In the genomic region with DNA sequence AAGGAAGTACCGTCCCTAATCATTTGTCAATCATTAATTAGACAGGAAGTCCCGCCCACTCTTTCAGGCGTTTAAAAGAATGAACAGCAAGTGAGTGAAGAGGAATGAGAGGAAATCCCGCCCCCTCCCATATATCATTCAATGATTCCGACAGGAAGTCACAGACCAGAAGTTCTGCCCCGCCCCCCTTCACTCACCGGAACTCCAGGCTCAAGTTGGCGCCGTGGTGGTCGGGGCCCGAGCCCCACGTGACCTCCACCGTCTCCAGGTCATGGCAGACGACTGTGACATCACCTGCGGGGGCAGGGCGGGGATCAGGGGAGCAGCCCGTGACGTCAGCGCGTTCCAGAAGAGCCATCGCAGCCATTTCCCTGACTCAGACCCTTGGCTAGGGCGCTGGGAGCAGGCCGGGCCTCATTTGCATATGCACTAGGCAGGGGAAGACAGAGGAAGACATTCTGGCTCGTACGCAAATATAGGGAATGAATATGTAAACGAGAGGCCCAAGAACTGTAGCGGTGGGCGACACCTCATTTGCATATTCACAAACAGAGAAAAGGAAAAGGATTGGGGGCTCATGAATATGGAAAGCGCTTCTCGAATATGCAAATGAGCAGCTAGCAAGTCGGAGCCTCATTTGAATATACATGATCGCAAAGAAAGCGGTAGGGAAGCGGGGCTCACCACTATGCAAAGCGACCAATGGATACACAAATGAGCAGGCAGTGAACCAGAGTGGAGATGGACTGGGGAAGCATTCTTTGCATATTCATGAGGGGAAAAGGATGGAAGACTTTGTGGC, we compare ENCODE assay signal across 8 mouse cellular contexts. TPM values are rescaled to one million over a fixed set of nuclear protein-coding genes. Genes with fewer than 3 reads are reported as not detected.
DNase-seq lines count a peak whose midpoint lies in the region; ATAC-seq and TF ChIP-seq lines count a peak whose summit lies in the region.

No protein-coding gene starts in this region.

- TF ChIP-seq EP300 in heart, adult 2 months (IDR thresholded peaks at IDR 0.05; ENCODE audit: insufficient read depth, low read depth, low read length) = peak; percentile 58

- 0 out of 2 replicates have a peak overlapping the region, but pooled peaks have one; percentile 44 for H3K9ac ChIP-seq in embryonic facial prominence, embryonic 13.5 days
- peak overlapping the region; percentile 0; the same call in 1 of the 2 replicates for H3K9ac ChIP-seq in heart, adult 2 months (ENCODE audit: low read depth, low read length)
- no peak overlapping the region for H3K9ac ChIP-seq in limb, embryonic 12.5 days (replicated peaks)
- no peak overlapping the region; the same call in 1 of the 2 replicates for H3K9ac ChIP-seq in midbrain, embryonic 14.5 days (replicated peaks; ENCODE audit: low read length)

- H3K27me3 ChIP-seq in embryonic facial prominence, embryonic 13.5 days = no peaks in the 10 kb centered on the region
- no peaks in the 10 kb centered on the region for H3K27me3 ChIP-seq in heart, adult 2 months (ENCODE audit: control insufficient read depth, insufficient read depth, low read length)
- H3K27me3 ChIP-seq in limb, embryonic 12.5 days = no peaks in the 10 kb centered on the region
- no peaks in the 10 kb centered on the region for H3K27me3 ChIP-seq in midbrain, embryonic 14.5 days (ENCODE audit: control insufficient read depth, insufficient read depth, low read length)

- TF ChIP-seq POLR2A in heart, adult 2 months (IDR thresholded peaks at IDR 0.05; ENCODE audit: insufficient read depth, low read depth, low read length) = no peak

- under 1% methylated on average over 35 of the region's 35 CpGs for WGBS in embryonic facial prominence, embryonic 13.5 days
- WGBS in heart, adult 2 months = under 1% methylated on average over 35 of the region's 35 CpGs
- under 1% methylated on average over 35 of the region's 35 CpGs for WGBS in limb, embryonic 12.5 days
- 1% methylated on average over 35 of the region's 35 CpGs for WGBS in midbrain, embryonic 14.5 days

- H3K79me2 ChIP-seq in heart, adult 2 months (replicated peaks; ENCODE audit: control insufficient read depth, insufficient read depth, low read length) = no peaks in the 10 kb centered on the region

- peak overlapping the region; percentile 68 for H3K4me3 ChIP-seq in embryonic facial prominence, embryonic 13.5 days
- H3K4me3 ChIP-seq in heart, adult 2 months = peak overlapping the region; percentile 75
- H3K4me3 ChIP-seq in limb, embryonic 12.5 days (replicated peaks) = peak overlapping the region; percentile 67
- H3K4me3 ChIP-seq in midbrain, embryonic 14.5 days (replicated peaks; ENCODE audit: low read depth, low read length) = peak overlapping the region; percentile 56

- H3K27ac ChIP-seq in embryonic facial prominence, embryonic 13.5 days = peak overlapping the region; percentile 91
- peak overlapping the region; percentile 92 for H3K27ac ChIP-seq in heart, adult 2 months
- peak overlapping the region; percentile 88 for H3K27ac ChIP-seq in limb, embryonic 12.5 days
- H3K27ac ChIP-seq in midbrain, embryonic 14.5 days (replicated peaks; ENCODE audit: low read depth, low read length) = peak overlapping the region; percentile 96

- TF ChIP-seq CTCF in heart, adult 2 months (IDR thresholded peaks at IDR 0.05) = no peak

- peaks cover 25% of the 10 kb centered on the region for H3K36me3 ChIP-seq in embryonic facial prominence, embryonic 13.5 days
- no peaks in the 10 kb centered on the region for H3K36me3 ChIP-seq in heart, adult 2 months (ENCODE audit: control insufficient read depth, insufficient read depth, low read length)
- peaks cover 30% of the 10 kb centered on the region for H3K36me3 ChIP-seq in limb, embryonic 12.5 days
- 0 out of 2 replicates have a peak, but pooled peaks cover 3% of the 10 kb centered on the region for H3K36me3 ChIP-seq in midbrain, embryonic 14.5 days (ENCODE audit: control insufficient read depth, insufficient read depth, low read length)

- intact Hi-C loops in heart, adult 2 months (cut with DNase I) = loop anchor here (5.0 to 10.0 kb wide), 3 partner anchors 365 to 887 kb away; a partner anchor contains a TSS

- ATAC-seq in embryonic facial prominence, embryonic 13.5 days (ENCODE audit: insufficient number of reproducible peaks, insufficient read depth, low FRiP score, low TSS enrichment, low read depth) = peak; percentile 69
- ATAC-seq in limb, embryonic 12.5 days (ENCODE audit: insufficient number of reproducible peaks, insufficient read depth, low FRiP score, low TSS enrichment, low read depth) = peak; percentile 68
- ATAC-seq in midbrain, embryonic 14.5 days (ENCODE audit: low FRiP score, low TSS enrichment) = peak; percentile 66

- peak overlapping the region; percentile 59 for H3K4me2 ChIP-seq in embryonic facial prominence, embryonic 13.5 days
- peak overlapping the region; percentile 56 for H3K4me2 ChIP-seq in limb, embryonic 12.5 days
- peak overlapping the region; percentile 48 for H3K4me2 ChIP-seq in midbrain, embryonic 14.5 days (ENCODE audit: low read length)

- peak; percentile 100 for DNase-seq in 3T3-L1 (ENCODE audit: low read depth, low spot score)
- DNase-seq in adrenal gland, postnatal 4 days (ENCODE audit: low spot score in 2 of 2) = peak; percentile 83 to 94
- peak; percentile 90 to 94 for DNase-seq in heart, adult 2 months
- peak; percentile 95 for DNase-seq in kidney, adult 8-10 months
- DNase-seq in midbrain, embryonic 14.5 days = peak; percentile 98
- DNase-seq in spleen, postnatal 14 days (ENCODE audit: low spot score in 2 of 2) = peak; percentile 70 to 81

- H3K4me1 ChIP-seq in embryonic facial prominence, embryonic 13.5 days = no peaks in the 10 kb centered on the region
- H3K4me1 ChIP-seq in heart, adult 2 months (ENCODE audit: control insufficient read depth, insufficient read depth, low read length) = no peaks in the 10 kb centered on the region
- H3K4me1 ChIP-seq in limb, embryonic 12.5 days (replicated peaks) = no peaks in the 10 kb centered on the region
- no peaks in the 10 kb centered on the region for H3K4me1 ChIP-seq in midbrain, embryonic 14.5 days (ENCODE audit: control insufficient read depth, insufficient read depth, low read length)

- peaks cover 42% of the 10 kb centered on the region for H3K9me3 ChIP-seq in embryonic facial prominence, embryonic 13.5 days
- peaks cover 54% of the 10 kb centered on the region for H3K9me3 ChIP-seq in limb, embryonic 12.5 days
- peaks cover 38% of the 10 kb centered on the region for H3K9me3 ChIP-seq in midbrain, embryonic 14.5 days (ENCODE audit: control insufficient read depth, low read length)

RNA-seq across cellular contexts. Expression of a gene that starts 1.3 kb away (rescaled TPM):
- total RNA-seq in adrenal gland, postnatal 4 days (2021) = 10 to 100 TPM; 31.6 to 36.4 TPM
- 6.7 and 7.3 TPM in 2 replicates for polyA plus RNA-seq in embryonic facial prominence, embryonic 13.5 days (2015; fragmentation: Nextera tagmentation; extraction: Ambion mirVana)
- 1 to 10 TPM; 4.7 to 7.3 TPM for total RNA-seq in heart, adult 2 months (2021)
- 3.4 and 8.4 TPM in 2 replicates for polyA plus RNA-seq in heart, adult 2 months (2012; rRNA removed)
- polyA plus RNA-seq in limb, embryonic 12.5 days (2016; fragmentation: Nextera tagmentation; extraction: Ambion mirVana) = 6.3 and 9.4 TPM in 2 replicates
- 9.3 and 18.1 TPM in 2 replicates for polyA plus RNA-seq in midbrain, embryonic 14.5 days (2014; fragmentation: Nextera tagmentation; extraction: Ambion mirVana)

Comparison
In these comparisons a context has a peak if more than half of its experiments do, and no peak if none do; other contexts are left out.
1. Peak in every context shown above with its lines: DNase-seq, ATAC-seq, H3K4me3 ChIP-seq and H3K27ac ChIP-seq.
2. H3K9ac ChIP-seq: peak in embryonic facial prominence, embryonic 13.5 days (single experiment) and heart, adult 2 months (single experiment); none in limb, embryonic 12.5 days (single experiment) and midbrain, embryonic 14.5 days (single experiment).